Mouse (Mus musculus) kidney, embryonic 15.5 days (tissue): Measurements from ENCODE around the gene Fam83e. TPM values are rescaled to one million over a fixed set of nuclear protein-coding genes. Genes with fewer than 3 reads are reported as not detected.
A peak's percentile ranks its signal among the peaks of the same experiment; 100 is the strongest.

ENCODE experiments used
- ATAC-seq: fragments of 200-750 bp; cut with Nextera tagmentation; replicated peaks from 2 replicates; pipeline ENCODE4 v1.8.0; 2017; ENCODE audit warnings: moderate TSS enrichment; ENCODE audit not compliant: low FRiP score
- H3K27ac ChIP-seq: fragments of 300-500 bp; sonication (generic); 2 replicates; pipeline ENCODE4 v1.5.1; 2015; ENCODE audit warnings: mild to moderate bottlenecking, inconsistent platforms
- H3K27me3 ChIP-seq: fragments of 300-500 bp; sonication (generic); 2 replicates; pipeline ENCODE4 v1.6.1; 2015; ENCODE audit warnings: inconsistent platforms
- H3K36me3 ChIP-seq: fragments of 300-500 bp; sonication (generic); 2 replicates; pipeline ENCODE4 v1.6.1; 2015; ENCODE audit warnings: inconsistent platforms
- H3K4me1 ChIP-seq: fragments of 300-500 bp; sonication (generic); 2 replicates; pipeline ENCODE4 v1.6.1; 2015; ENCODE audit warnings: inconsistent platforms
- H3K4me2 ChIP-seq: fragments of 300-500 bp; sonication (generic); 2 replicates; pipeline ENCODE4 v1.6.1; 2015; ENCODE audit warnings: moderate library complexity, mild to moderate bottlenecking, inconsistent platforms
- H3K4me3 ChIP-seq: fragments of 300-500 bp; sonication (generic); replicated peaks from 2 replicates; pipeline ENCODE4 v1.5.1; 2015; ENCODE audit warnings: mild to moderate bottlenecking, inconsistent platforms
- H3K9ac ChIP-seq: fragments of 300-500 bp; sonication (generic); 2 replicates; pipeline ENCODE4 v1.6.1; 2015; ENCODE audit warnings: mild to moderate bottlenecking, inconsistent platforms
- H3K9me3 ChIP-seq: fragments of 300-500 bp; sonication (generic); replicated peaks from 2 replicates; pipeline ENCODE4 v1.6.1; 2016; ENCODE audit warnings: inconsistent platforms
- WGBS: fragments of 180-500 bp; shearing (Covaris S2); methylation state at CpG from one replicate; pipeline ENCODE4 v1.1.7; 2015; ENCODE audit warnings: mixed read lengths; 5-methylcytosine and 5-hydroxymethylcytosine counted together
- polyA plus RNA-seq: library from polyadenylated mRNA; unstranded; fragments of >200 nt; fragmentation: Nextera tagmentation; extraction: Ambion mirVana; gene quantifications from 2 replicates; pipeline ENCODE4 v1.2.1, GENCODE M21; 2015

Fam83e gene
- polyA plus RNA-seq, 1 experiment from 2014 or later = 1.4 TPM

DNA sequence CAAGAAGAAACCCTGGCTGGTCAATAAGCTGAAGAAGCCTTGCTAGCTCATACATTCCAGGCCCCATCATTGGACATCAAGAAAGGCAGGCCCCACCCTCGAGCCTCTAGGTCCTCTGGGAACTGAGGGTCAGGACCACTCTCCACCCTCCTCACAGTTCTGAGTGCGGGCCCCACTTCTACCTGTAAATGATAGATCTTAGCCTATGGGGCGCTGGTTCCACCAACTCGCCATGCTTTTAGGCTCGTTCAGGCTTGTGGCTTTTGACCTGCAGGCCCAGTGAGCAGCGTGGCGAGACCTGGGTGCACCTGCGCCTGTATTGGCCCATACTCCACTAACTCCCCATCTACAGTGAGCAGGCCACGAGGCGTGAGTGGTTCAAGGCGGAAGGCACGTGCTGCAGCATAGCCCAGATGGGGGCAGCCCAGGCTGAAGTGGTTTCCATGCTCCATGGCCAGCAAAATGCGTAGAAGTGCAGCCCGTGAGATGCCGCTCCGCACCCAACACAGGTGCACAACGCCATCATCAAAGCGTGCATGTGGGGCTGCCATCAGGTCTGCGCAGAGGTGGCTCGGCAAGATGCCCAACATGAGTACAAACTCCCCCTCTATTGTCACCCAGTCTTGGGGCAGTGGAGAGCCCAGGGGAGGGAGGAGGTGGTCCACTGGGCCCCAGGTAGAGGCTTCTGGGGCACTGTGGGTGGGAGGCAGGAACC is 10.4 kb upstream of the Fam83e start:
- Histone ChIP-seq H3K9me3 (no peaks in the 10 kb centered on the region), H3K4me2 (no peak overlapping the region), H3K9ac (no peak overlapping the region), H3K27me3 (no peaks in the 10 kb centered on the region), H3K4me3 (no peak overlapping the region), H3K36me3 (peaks cover 45% of the 10 kb centered on the region), H3K4me1 (peaks cover 55% of the 10 kb centered on the region), H3K27ac (no peak overlapping the region)
- WGBS = 92% methylated on average over 20 of the region's 20 CpGs
- no peak for ATAC-seq

- Histone ChIP-seq H3K36me3 (peaks cover 45% of the 10 kb centered on the region), H3K27me3 (no peaks in the 10 kb centered on the region), H3K4me2 (no peak overlapping the region), H3K9ac (no peak overlapping the region), H3K27ac (no peak overlapping the region), H3K9me3 (no peaks in the 10 kb centered on the region), H3K4me3 (no peak overlapping the region), H3K4me1 (peaks cover 55% of the 10 kb centered on the region)
- no peak for ATAC-seq
- 91% methylated on average over 24 of the region's 24 CpGs for WGBS
These were observed 9.5 kb upstream of the Fam83e start for GRCm38 (mm10) chr7:45711316-45712021.

DNA sequence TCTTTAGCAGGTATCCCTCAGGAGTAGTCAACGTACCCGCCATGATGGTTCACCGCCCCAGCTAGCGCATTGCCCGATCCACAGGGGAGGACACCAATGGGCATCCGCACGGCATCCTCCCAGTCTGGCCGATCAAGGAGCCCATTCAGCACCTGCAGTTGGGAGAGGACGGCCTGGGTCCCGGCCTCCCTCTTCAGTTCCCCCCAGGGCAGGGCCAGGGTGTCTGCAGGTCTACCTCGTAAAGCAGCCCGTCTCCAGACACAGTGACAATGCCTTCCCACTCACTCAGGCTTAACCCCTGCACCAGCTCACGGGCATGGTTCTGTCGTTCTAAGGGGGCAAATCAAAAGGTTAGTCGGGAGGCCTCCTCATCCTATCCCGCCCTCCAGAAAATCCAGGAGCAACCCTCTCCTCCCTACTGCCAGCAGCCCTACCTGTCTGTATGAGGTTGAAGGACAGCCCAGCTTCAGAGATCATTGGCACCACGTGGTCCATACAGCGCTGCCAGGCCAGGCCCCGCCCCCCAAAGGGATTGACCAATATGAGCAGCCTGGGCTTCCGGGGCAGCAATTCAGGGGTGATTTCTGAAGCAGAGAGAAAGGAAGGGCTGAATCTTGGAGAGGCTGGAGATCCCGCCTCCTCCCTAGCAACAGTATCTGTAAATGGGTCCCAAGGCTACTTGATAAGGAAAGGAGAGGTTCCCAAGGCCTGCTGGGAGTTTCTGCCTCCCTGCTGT is 8.8 kb upstream of the Fam83e start:
- Histone ChIP-seq H3K27me3 (no peaks in the 10 kb centered on the region), H3K4me3 (no peak overlapping the region), H3K9me3 (no peaks in the 10 kb centered on the region), H3K4me2 (no peak overlapping the region), H3K9ac (no peak overlapping the region), H3K4me1 (peaks cover 57% of the 10 kb centered on the region), H3K36me3 (peaks cover 45% of the 10 kb centered on the region), H3K27ac (no peak overlapping the region)
- 87% methylated on average over 21 of the region's 21 CpGs for WGBS
- no peak for ATAC-seq

GRCm38 (mm10) chr7:45713396-45713795 is 7.6 kb upstream of the Fam83e start:
- 95% methylated on average over 16 of the region's 16 CpGs for WGBS
- H3K4me2 ChIP-seq = 0 out of 2 replicates have a peak overlapping the region, but pooled peaks have one; percentile 87
- no peaks in the 10 kb centered on the region for H3K9me3 ChIP-seq
- H3K27ac ChIP-seq = no peak overlapping the region
- H3K36me3 ChIP-seq = peaks cover 45% of the 10 kb centered on the region
- H3K9ac ChIP-seq = no peak overlapping the region
- H3K27me3 ChIP-seq = no peaks in the 10 kb centered on the region
- H3K4me3 ChIP-seq = no peak overlapping the region
- ATAC-seq = no peak
- peaks cover 45% of the 10 kb centered on the region for H3K4me1 ChIP-seq

GRCm38 (mm10) chr7:45713881-45714520 is 7.0 kb upstream of the Fam83e start:
- Histone ChIP-seq H3K36me3 (peaks cover 45% of the 10 kb centered on the region), H3K27me3 (no peaks in the 10 kb centered on the region), H3K9ac (peak overlapping the region; percentile 77; the same call in 1 of the 2 replicates), H3K4me1 (peaks cover 42% of the 10 kb centered on the region), H3K9me3 (no peaks in the 10 kb centered on the region), H3K4me3 (peak overlapping the region; percentile 75), H3K27ac (peak overlapping the region; percentile 86), H3K4me2 (peak overlapping the region; percentile 87)
- 77% methylated on average over 6 of the region's 6 CpGs for WGBS
- no peak for ATAC-seq

GRCm38 (mm10) chr7:45714630-45715089 is 6.4 kb upstream of the Fam83e start:
- Histone ChIP-seq H3K4me2 (peak overlapping the region; percentile 87), H3K9ac (peak overlapping the region; percentile 77), H3K4me3 (peak overlapping the region; percentile 75), H3K27ac (peak overlapping the region; percentile 86), H3K27me3 (no peaks in the 10 kb centered on the region), H3K36me3 (peaks cover 49% of the 10 kb centered on the region), H3K9me3 (no peaks in the 10 kb centered on the region), H3K4me1 (peaks cover 43% of the 10 kb centered on the region)
- 9% methylated on average over 14 of the region's 14 CpGs for WGBS
- ATAC-seq = peak; percentile 41

- peaks cover 49% of the 10 kb centered on the region for H3K36me3 ChIP-seq
- 7% methylated on average over 34 of the region's 34 CpGs for WGBS
- no peaks in the 10 kb centered on the region for H3K27me3 ChIP-seq
- H3K4me1 ChIP-seq = peaks cover 48% of the 10 kb centered on the region
- no peaks in the 10 kb centered on the region for H3K9me3 ChIP-seq
- H3K27ac ChIP-seq = peak within 1 kb of the TSS; percentile 86
- peak within 1 kb of the TSS; percentile 75 for H3K4me3 ChIP-seq
- H3K9ac ChIP-seq = peak within 1 kb of the TSS; percentile 83
- peak; percentile 91 for ATAC-seq
- H3K4me2 ChIP-seq = peak within 1 kb of the TSS; percentile 87
These were observed 5.8 kb upstream of the Fam83e start, which contains the start of gene Rpl18 for GRCm38 (mm10) chr7:45715090-45715708. TSS of gene Rpl18 (plus strand) at chr7:45715457.

DNA sequence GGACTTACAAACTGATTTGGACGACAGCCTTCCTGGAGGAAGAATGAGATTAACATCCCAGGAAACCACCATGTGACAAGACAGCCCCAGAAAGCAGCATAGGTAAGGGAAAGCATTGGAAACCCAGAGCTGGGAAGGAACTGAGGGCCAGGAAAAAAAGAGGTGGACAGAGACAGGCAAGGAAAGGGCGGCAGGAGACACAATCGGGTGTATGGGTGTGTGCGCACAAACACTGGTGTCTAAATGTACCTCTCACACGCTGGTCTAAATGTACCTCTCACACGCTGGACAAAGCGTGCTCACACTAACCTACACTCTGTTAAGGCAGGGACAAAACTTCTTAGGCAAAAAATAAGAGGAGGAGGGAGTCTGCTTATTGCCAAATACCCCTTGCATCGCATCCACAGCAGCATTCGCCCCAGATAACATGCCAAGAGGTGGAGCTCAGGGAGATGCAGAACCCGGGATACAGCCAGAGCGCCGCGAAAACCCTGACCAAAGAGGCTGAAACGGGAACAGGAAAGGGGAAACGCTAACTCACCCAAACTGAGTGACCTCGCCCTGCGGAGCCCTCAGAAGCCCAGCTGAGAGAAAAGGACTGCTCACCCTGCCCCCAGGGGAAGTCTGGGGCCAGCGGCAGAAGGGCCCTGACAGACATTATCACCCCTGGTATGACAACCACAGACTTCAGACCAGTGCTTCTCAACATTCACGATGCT is 5.1 kb upstream of the Fam83e start:
- H3K27me3 ChIP-seq = no peaks in the 10 kb centered on the region
- WGBS = 79% methylated on average over 19 of the region's 19 CpGs
- peaks cover 55% of the 10 kb centered on the region for H3K4me1 ChIP-seq
- peak overlapping the region; percentile 87 for H3K4me2 ChIP-seq
- peak overlapping the region; percentile 75 for H3K4me3 ChIP-seq
- no peaks in the 10 kb centered on the region for H3K9me3 ChIP-seq
- peaks cover 49% of the 10 kb centered on the region for H3K36me3 ChIP-seq
- H3K27ac ChIP-seq = peak overlapping the region; percentile 80
- peak overlapping the region; percentile 83 for H3K9ac ChIP-seq
- ATAC-seq = no peak

- Histone ChIP-seq H3K4me1 (peaks cover 58% of the 10 kb centered on the region), H3K4me2 (peak overlapping the region; percentile 87), H3K27me3 (no peaks in the 10 kb centered on the region), H3K36me3 (peaks cover 49% of the 10 kb centered on the region), H3K9me3 (no peaks in the 10 kb centered on the region), H3K4me3 (peak overlapping the region; percentile 75), H3K9ac (peak overlapping the region; percentile 83; the same call in 1 of the 2 replicates), H3K27ac (0 out of 2 replicates have a peak overlapping the region, but pooled peaks have one; percentile 80)
- 92% methylated on average over 3 of the region's 3 CpGs for WGBS
- no peak for ATAC-seq
These were observed 4.6 kb upstream of the Fam83e start for GRCm38 (mm10) chr7:45716460-45716857.

GRCm38 (mm10) chr7:45716952-45717917 is 3.8 kb upstream of the Fam83e start:
- H3K4me2 ChIP-seq = peak overlapping the region; percentile 87
- no peaks in the 10 kb centered on the region for H3K27me3 ChIP-seq
- H3K9ac ChIP-seq = peak overlapping the region; percentile 83
- peak overlapping the region; percentile 94 for H3K27ac ChIP-seq
- H3K4me1 ChIP-seq = peaks cover 63% of the 10 kb centered on the region
- peaks cover 49% of the 10 kb centered on the region for H3K36me3 ChIP-seq
- H3K4me3 ChIP-seq = peak overlapping the region; percentile 75
- WGBS = 9% methylated on average over 31 of the region's 31 CpGs
- ATAC-seq = peak; percentile 27
- no peaks in the 10 kb centered on the region for H3K9me3 ChIP-seq
